Mouse (Mus musculus): ENCODE measurements around the gene Park7. TPM values are rescaled to one million over a fixed set of nuclear protein-coding genes. Genes with fewer than 3 reads are reported as not detected.

The Park7 gene
- polyA plus RNA-seq, 1 experiment from 2014 or later = 362 TPM

DNA sequence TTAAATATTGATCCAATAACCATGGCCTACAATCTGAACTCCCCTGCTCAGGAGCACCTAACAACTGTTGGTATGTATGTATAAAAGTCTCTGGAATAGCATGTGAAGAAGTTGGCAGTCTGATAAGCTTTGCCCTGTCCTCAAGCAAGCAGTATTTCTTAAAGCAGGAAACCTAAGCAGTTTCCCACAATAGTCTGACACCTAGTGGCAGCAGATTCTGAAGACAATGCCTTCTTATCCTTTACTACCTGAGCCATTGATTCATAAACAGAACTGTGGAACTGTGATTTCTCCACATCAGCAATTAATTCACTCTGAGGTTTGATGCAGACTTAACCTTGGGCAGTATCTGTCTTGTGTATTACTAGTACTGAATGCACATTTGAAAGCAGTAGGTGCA is 48.9 kb downstream of the Park7 start:
- ATAC-seq (ENCODE audit: insufficient read depth, low FRiP score) = no peak
- Histone ChIP-seq H3K4me3 (replicated peaks; ENCODE audit: low read length) (no peak overlapping the region), H3K9ac (ENCODE audit: low read length) (no peak overlapping the region), H3K9me3 (replicated peaks; ENCODE audit: control insufficient read depth, low read length) (no peaks in the 10 kb centered on the region), H3K4me2 (ENCODE audit: low read depth, low read length) (no peak overlapping the region), H3K27me3 (ENCODE audit: control insufficient read depth, insufficient read depth, low read length) (no peaks in the 10 kb centered on the region), H3K4me1 (ENCODE audit: control insufficient read depth, insufficient read depth, low read length) (peaks cover 21% of the 10 kb centered on the region), H3K27ac (ENCODE audit: low read length) (no peak overlapping the region), H3K36me3 (ENCODE audit: control insufficient read depth, insufficient read depth, low read length) (peaks cover 13% of the 10 kb centered on the region; the same call in 1 of the 2 replicates)

DNA sequence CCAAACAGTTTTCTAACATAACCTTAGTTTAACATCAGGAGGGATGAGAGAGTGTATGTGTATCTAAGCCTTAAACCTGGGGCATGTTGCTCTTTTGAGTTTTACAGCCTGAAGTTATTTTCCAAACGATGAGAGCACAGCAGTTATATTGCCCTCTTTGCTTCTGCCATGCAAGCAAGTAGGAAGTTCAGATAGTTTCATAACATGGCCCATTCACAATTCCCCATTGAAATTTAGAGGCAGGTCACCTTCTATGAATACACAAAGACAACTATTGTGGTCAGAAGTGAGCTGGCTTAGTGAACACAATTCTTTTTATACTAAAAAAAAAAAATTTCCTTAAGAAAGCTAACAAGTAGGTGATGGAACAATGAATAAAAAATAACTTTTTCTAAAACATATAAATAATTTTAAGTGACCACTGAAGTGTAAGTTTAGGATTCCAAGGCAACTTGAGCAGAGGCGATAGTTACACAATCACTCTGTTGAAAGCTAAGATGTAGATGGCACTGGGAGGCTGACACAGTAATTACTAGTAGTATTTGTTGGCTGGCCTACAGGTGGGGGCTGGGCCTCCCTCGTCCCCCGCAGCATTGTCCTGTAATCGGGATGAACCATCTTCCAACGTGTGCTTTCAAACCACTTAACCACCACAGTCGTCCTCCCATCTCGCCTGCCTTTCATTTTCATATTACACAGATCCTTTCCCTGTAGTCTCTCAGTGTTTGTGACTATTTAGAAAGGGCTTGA is 51.4 kb downstream of the Park7 start:
- Histone ChIP-seq H3K4me1 (ENCODE audit: control insufficient read depth, insufficient read depth, low read length) (peaks cover 13% of the 10 kb centered on the region), H3K36me3 (ENCODE audit: control insufficient read depth, insufficient read depth, low read length) (peaks cover 13% of the 10 kb centered on the region; the same call in 1 of the 2 replicates), H3K9ac (ENCODE audit: low read length) (no peak overlapping the region), H3K9me3 (replicated peaks; ENCODE audit: control insufficient read depth, low read length) (no peaks in the 10 kb centered on the region), H3K27me3 (ENCODE audit: control insufficient read depth, insufficient read depth, low read length) (no peaks in the 10 kb centered on the region), H3K27ac (ENCODE audit: low read length) (no peak overlapping the region), H3K4me3 (replicated peaks; ENCODE audit: low read length) (no peak overlapping the region), H3K4me2 (ENCODE audit: low read depth, low read length) (no peak overlapping the region)
- ATAC-seq (ENCODE audit: insufficient read depth, low FRiP score) = no peak
- WGBS = 60% methylated on average over 8 of the region's 8 CpGs

DNA sequence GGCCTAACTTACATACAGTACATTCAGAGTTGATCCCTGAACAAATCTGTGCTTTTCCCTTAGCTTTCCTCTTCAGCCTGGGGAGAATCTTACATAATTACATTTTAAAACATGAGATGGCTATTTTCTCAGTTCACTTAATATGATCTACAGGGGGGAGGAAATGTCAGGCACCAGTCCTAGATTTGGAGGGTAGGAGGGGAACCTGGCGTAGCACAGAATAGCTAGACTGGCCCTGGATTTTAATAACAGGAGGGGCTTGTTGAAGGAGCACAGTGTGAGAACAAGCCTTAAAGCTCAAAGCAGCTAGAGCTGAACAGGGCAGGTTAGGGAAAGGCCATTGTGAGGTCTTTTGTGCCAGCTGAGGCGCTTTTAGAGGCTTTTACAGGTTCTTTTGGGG is 53.1 kb downstream of the Park7 start:
- Histone ChIP-seq H3K27me3 (ENCODE audit: control insufficient read depth, insufficient read depth, low read length) (no peaks in the 10 kb centered on the region), H3K4me1 (ENCODE audit: control insufficient read depth, insufficient read depth, low read length) (peaks cover 19% of the 10 kb centered on the region), H3K9me3 (replicated peaks; ENCODE audit: control insufficient read depth, low read length) (no peaks in the 10 kb centered on the region), H3K9ac (ENCODE audit: low read length) (peak overlapping the region; percentile 23; the same call in 1 of the 2 replicates), H3K27ac (ENCODE audit: low read length) (peak overlapping the region; percentile 55), H3K4me3 (replicated peaks; ENCODE audit: low read length) (no peak overlapping the region), H3K36me3 (ENCODE audit: control insufficient read depth, insufficient read depth, low read length) (peaks cover 3% of the 10 kb centered on the region; the same call in 1 of the 2 replicates), H3K4me2 (ENCODE audit: low read depth, low read length) (no peak overlapping the region)
- 73% methylated on average over 2 of the region's 2 CpGs for WGBS
- no peak for ATAC-seq (ENCODE audit: insufficient read depth, low FRiP score)

DNA sequence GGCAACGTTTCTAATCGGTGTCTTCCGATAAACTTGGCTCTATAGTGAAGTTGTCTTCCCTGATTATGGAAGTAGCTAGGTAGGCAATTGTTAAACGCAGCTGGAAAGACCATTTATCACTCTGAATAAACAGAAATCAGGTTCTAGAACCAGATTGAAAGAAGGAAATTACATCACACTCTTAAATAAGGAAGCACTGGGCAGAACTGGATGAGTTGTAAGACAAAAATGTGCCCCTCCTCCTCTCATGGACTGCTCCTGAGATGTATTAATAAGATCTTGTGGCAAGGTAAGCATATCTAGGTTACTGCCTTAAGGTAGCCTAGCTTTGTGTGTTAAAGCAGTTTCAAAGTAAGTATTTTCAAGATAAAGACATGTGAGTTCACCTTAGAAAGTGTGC is 53.7 kb downstream of the Park7 start:
- Histone ChIP-seq H3K27me3 (ENCODE audit: control insufficient read depth, insufficient read depth, low read length) (no peaks in the 10 kb centered on the region), H3K9ac (ENCODE audit: low read length) (no peak overlapping the region), H3K9me3 (replicated peaks; ENCODE audit: control insufficient read depth, low read length) (no peaks in the 10 kb centered on the region), H3K4me1 (ENCODE audit: control insufficient read depth, insufficient read depth, low read length) (peaks cover 19% of the 10 kb centered on the region), H3K27ac (ENCODE audit: low read length) (peak overlapping the region; percentile 44), H3K4me2 (ENCODE audit: low read depth, low read length) (peak overlapping the region; percentile 19; the same call in 1 of the 2 replicates), H3K36me3 (ENCODE audit: control insufficient read depth, insufficient read depth, low read length) (peaks cover 1% of the 10 kb centered on the region; the same call in 1 of the 2 replicates), H3K4me3 (replicated peaks; ENCODE audit: low read length) (0 out of 2 replicates have a peak overlapping the region, but pooled peaks have one; percentile 8)
- peak; percentile 58; the same call in 1 of the 2 replicates for ATAC-seq (ENCODE audit: insufficient read depth, low FRiP score)
- 41% methylated on average over 4 of the region's 4 CpGs for WGBS

DNA sequence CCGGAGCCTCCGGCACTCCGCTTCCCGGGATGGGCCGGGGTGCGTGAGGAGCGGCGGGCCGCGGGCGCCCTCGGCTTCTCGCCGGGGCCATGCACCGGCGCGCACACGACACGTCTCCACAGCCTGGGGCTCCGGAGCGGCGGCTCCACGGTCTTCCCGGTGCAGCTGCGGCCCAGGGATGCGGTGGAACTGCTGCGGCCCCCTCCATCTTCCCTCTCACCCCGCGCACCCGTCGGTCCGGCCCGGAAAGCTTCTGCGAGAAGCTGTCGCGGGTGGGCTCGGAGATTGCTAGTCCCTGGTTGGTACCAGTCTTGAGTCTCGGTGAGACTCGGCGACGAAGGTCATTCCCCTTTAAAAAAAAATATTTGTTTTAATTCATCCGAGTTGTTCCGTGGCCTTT is 58.9 kb downstream of the Park7 start:
- Histone ChIP-seq H3K36me3 (ENCODE audit: control insufficient read depth, insufficient read depth, low read length) (no peaks in the 10 kb centered on the region; the same call in 1 of the 2 replicates), H3K4me1 (ENCODE audit: control insufficient read depth, insufficient read depth, low read length) (peaks cover 16% of the 10 kb centered on the region), H3K27me3 (ENCODE audit: control insufficient read depth, insufficient read depth, low read length) (no peaks in the 10 kb centered on the region), H3K9me3 (replicated peaks; ENCODE audit: control insufficient read depth, low read length) (no peaks in the 10 kb centered on the region), H3K27ac (ENCODE audit: low read length) (peak overlapping the region; percentile 99), H3K9ac (ENCODE audit: low read length) (peak overlapping the region; percentile 98), H3K4me3 (replicated peaks; ENCODE audit: low read length) (peak overlapping the region; percentile 88), H3K4me2 (ENCODE audit: low read depth, low read length) (peak overlapping the region; percentile 60)
- no peak; the same call in 1 of the 2 replicates for ATAC-seq (ENCODE audit: insufficient read depth, low FRiP score)
- under 1% methylated on average over 36 of the region's 43 CpGs for WGBS

DNA sequence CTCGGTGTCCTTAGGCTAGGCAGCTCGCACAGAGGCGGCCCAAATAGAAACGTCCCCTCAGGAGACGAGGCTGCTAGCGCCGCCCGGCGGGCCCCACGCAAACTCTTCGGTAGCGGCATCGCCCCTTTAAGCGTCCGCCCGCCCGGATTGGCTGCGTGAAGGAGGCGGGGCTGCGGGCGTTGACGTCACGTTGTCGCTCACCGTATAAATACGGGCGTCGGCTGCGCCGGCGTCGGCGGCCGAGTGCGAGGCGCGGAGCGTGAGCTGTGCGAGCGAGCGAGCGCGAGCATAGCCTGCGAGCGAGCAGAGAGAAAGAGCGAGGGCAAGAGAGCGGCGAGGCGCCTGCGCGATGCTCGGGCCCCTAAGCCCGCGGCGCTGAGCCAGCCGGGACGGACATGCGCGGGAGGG is 59.4 kb downstream of the Park7 start:
- H3K27me3 ChIP-seq (ENCODE audit: control insufficient read depth, insufficient read depth, low read length) = no peaks in the 10 kb centered on the region
- peak overlapping the region; percentile 88 for H3K4me3 ChIP-seq (replicated peaks; ENCODE audit: low read length)
- H3K4me1 ChIP-seq (ENCODE audit: control insufficient read depth, insufficient read depth, low read length) = peaks cover 13% of the 10 kb centered on the region
- H3K4me2 ChIP-seq (ENCODE audit: low read depth, low read length) = peak overlapping the region; percentile 60
- no peaks in the 10 kb centered on the region for H3K36me3 ChIP-seq (ENCODE audit: control insufficient read depth, insufficient read depth, low read length)
- H3K9me3 ChIP-seq (replicated peaks; ENCODE audit: control insufficient read depth, low read length) = no peaks in the 10 kb centered on the region
- under 1% methylated on average over 59 of the region's 59 CpGs for WGBS
- peak overlapping the region; percentile 99 for H3K27ac ChIP-seq (ENCODE audit: low read length)
- peak; percentile 90 for ATAC-seq (ENCODE audit: insufficient read depth, low FRiP score)
- peak overlapping the region; percentile 98 for H3K9ac ChIP-seq (ENCODE audit: low read length)

DNA sequence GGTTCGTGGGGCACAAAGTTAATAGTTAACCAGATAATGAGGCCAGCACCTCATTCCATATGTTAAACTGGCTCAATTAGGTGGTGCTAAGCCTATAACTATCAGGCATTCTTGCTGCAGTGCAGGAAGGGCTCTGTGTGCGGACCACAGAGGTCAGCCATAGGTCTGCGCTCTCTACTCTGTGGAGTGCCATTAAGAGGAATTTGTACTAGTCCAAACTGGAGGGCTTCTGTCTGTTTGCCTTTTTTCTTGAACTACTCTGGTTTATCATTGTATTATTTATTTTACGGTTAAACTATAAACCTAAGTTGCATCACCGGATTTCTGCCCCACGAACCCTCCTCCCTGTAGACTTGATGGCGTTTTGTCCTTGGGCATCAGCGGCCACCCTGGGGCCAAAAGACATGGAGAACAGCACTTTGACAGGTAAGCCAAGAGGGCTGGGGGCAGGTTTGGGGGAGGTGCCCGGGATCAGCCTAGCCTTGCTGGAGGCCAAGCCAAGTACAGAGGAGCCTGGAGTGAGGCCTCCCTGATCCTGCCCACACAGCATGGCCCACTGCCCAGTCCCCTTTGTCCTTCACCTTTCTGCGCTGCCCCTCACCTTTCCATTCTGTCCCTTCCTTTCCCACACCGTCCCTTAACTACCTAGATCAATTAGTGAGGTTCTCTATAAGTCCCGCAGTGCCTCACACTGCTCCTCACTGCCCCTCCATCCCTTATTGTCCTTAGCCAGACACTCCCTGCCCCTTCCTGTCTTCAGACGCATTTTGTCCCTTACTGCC is 60.4 kb downstream of the Park7 start, which contains the start of gene Errfi1:
Gene Errfi1 (plus strand): TSS at position 240 of the 782 bp plus-strand sequence.
- H3K4me2 ChIP-seq (ENCODE audit: low read depth, low read length) = peak within 1 kb of the TSS; percentile 60
- H3K27me3 ChIP-seq (ENCODE audit: control insufficient read depth, insufficient read depth, low read length) = no peaks in the 10 kb centered on the region
- ATAC-seq (ENCODE audit: insufficient read depth, low FRiP score) = peak; percentile 70; the same call in 1 of the 2 replicates
- 45% methylated on average over 13 of the region's 13 CpGs for WGBS
- H3K4me3 ChIP-seq (replicated peaks; ENCODE audit: low read length) = peak within 1 kb of the TSS; percentile 88
- H3K27ac ChIP-seq (ENCODE audit: low read length) = peak within 1 kb of the TSS; percentile 99
- no peaks in the 10 kb centered on the region for H3K36me3 ChIP-seq (ENCODE audit: control insufficient read depth, insufficient read depth, low read length)
- H3K9ac ChIP-seq (ENCODE audit: low read length) = peak within 1 kb of the TSS; percentile 65
- peaks cover 13% of the 10 kb centered on the region for H3K4me1 ChIP-seq (ENCODE audit: control insufficient read depth, insufficient read depth, low read length)
- H3K9me3 ChIP-seq (replicated peaks; ENCODE audit: control insufficient read depth, low read length) = no peaks in the 10 kb centered on the region

DNA sequence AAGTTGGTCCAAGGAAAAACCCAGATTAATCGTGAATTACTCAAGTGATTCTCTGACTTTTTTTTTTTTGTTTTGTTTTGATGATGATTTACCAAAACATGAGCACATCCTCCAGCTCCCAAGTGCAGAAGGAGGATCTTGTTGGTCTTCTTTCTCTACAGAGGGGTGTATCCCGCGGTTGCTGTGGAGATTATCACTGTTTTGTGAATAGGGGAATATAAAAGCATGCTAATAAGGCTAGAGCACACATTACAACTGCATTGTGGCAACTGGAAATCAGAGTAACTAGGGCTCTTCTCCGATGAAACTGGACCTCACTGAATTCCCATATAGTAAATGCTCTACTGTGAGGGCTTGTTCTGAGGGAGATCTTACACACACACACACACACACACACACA is 61.8 kb downstream of the Park7 start:
- H3K27me3 ChIP-seq (ENCODE audit: control insufficient read depth, insufficient read depth, low read length) = no peaks in the 10 kb centered on the region
- no peaks in the 10 kb centered on the region for H3K9me3 ChIP-seq (replicated peaks; ENCODE audit: control insufficient read depth, low read length)
- 59% methylated on average over 4 of the region's 4 CpGs for WGBS
- no peak for ATAC-seq (ENCODE audit: insufficient read depth, low FRiP score)
- no peaks in the 10 kb centered on the region for H3K36me3 ChIP-seq (ENCODE audit: control insufficient read depth, insufficient read depth, low read length)
- no peak overlapping the region for H3K4me2 ChIP-seq (ENCODE audit: low read depth, low read length)
- H3K9ac ChIP-seq (ENCODE audit: low read length) = no peak overlapping the region
- no peak overlapping the region for H3K4me3 ChIP-seq (replicated peaks; ENCODE audit: low read length)
- peak overlapping the region; percentile 99; the same call in 1 of the 2 replicates for H3K27ac ChIP-seq (ENCODE audit: low read length)
- H3K4me1 ChIP-seq (ENCODE audit: control insufficient read depth, insufficient read depth, low read length) = peaks cover 13% of the 10 kb centered on the region

DNA sequence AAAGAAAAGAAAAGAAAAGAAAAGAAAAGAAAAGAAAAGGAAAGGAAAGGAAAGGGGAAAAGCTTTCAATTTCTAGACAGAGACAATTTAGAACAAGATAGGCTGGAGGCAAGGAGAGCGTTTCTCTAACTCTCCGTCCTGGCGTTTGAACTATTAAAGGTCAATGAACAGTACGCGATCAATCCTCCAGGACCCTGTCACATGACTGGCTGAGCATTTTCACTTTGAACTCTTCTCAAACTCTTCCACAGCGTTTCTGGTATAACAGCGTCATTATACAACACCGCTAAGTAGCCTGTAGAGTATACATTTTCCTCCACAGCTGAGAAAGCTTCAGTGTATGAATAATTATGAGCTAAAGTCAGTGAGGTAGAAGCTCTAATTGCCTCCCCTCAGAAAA is 62.2 kb downstream of the Park7 start:
- H3K4me1 ChIP-seq (ENCODE audit: control insufficient read depth, insufficient read depth, low read length) = peaks cover 12% of the 10 kb centered on the region
- 44% methylated on average over 8 of the region's 8 CpGs for WGBS
- H3K9me3 ChIP-seq (replicated peaks; ENCODE audit: control insufficient read depth, low read length) = no peaks in the 10 kb centered on the region
- no peak overlapping the region for H3K4me3 ChIP-seq (replicated peaks; ENCODE audit: low read length)
- H3K27ac ChIP-seq (ENCODE audit: low read length) = no peak overlapping the region
- no peaks in the 10 kb centered on the region for H3K27me3 ChIP-seq (ENCODE audit: control insufficient read depth, insufficient read depth, low read length)
- no peak overlapping the region for H3K9ac ChIP-seq (ENCODE audit: low read length)
- H3K36me3 ChIP-seq (ENCODE audit: control insufficient read depth, insufficient read depth, low read length) = no peaks in the 10 kb centered on the region
- no peak overlapping the region for H3K4me2 ChIP-seq (ENCODE audit: low read depth, low read length)
- ATAC-seq (ENCODE audit: insufficient read depth, low FRiP score) = no peak
